Comparison of ENCODE assay signal across 10 mouse cellular contexts in the genomic region with DNA sequence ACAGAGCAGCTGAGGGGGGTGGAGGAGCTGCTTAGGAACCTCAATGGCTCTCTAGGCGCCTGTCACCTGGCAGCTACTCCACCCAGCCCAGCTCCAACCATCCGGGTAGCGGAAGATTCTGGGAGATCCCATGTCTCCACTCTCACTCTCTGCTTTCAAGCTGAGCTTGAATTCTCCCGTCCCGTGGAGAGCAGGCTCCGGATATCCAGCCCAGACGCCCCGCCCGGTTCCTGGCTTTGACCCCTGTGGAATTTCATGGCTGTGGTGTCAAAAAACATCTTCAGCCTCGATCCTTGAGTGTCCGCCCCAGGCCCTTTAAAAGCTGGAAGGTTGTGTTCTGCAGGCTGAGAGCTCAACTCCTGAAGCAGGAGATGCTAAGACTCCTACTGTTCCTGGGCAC. TPM values are rescaled to one million over a fixed set of nuclear protein-coding genes. Genes with fewer than 3 reads are reported as not detected.
A peak's percentile ranks its signal among the peaks of the same experiment; 100 is the strongest.
DNase-seq lines count a peak whose midpoint lies in the region; ATAC-seq and TF ChIP-seq lines count a peak whose summit lies in the region.
"Had no signal": no experiment of that assay in that cellular context is flagged by ENCODE, and none has a peak within 500 bp of the region (broad histone marks: within the 10 kb centered on the region; RNA-seq: fewer than 3 reads in every experiment).

No protein-coding gene starts in this region.

- no peak for ATAC-seq in intestine, embryonic 15.5 days
- ATAC-seq: midbrain, embryonic 15.5 days had no signal

- peak overlapping the region; percentile 62; the same call in 1 of the 2 replicates for H3K27ac ChIP-seq in testis, adult 2 months (ENCODE audit: control insufficient read depth, insufficient read depth, low read depth, low read length)
- no peak overlapping the region for H3K27ac ChIP-seq in intestine, embryonic 15.5 days
- H3K27ac ChIP-seq: liver, embryonic 13.5 days; midbrain, embryonic 15.5 days had no signal

- TF ChIP-seq CTCF in testis, adult 2 months (IDR thresholded peaks at IDR 0.05; ENCODE audit: control insufficient read depth, insufficient read depth, insufficient replicate concordance, low read depth, low read length) = no peak

- no peak for DNase-seq in testis, postnatal 14 days (ENCODE audit: low spot score)
- DNase-seq in gastrocnemius, postnatal 10 days = peak; percentile 66
- peak; percentile 60 for DNase-seq in heart, postnatal 4 days
- DNase-seq in MN1 (ENCODE audit: low spot score) = no peak
- DNase-seq in adrenal gland, postnatal 4 days (ENCODE audit: low spot score in 2 of 2) = no peak
- DNase-seq: liver, embryonic 13.5 days; thymus, adult 2 months had no signal

- H3K4me3 ChIP-seq in testis, adult 2 months (ENCODE audit: control insufficient read depth, low read depth, low read length) = no peak overlapping the region
- H3K4me3 ChIP-seq in intestine, embryonic 15.5 days (replicated peaks) = no peak overlapping the region
- H3K4me3 ChIP-seq: liver, embryonic 13.5 days; midbrain, embryonic 15.5 days had no signal

- H3K4me2 ChIP-seq in intestine, embryonic 15.5 days (replicated peaks) = no peak overlapping the region
- H3K4me2 ChIP-seq: liver, embryonic 13.5 days; midbrain, embryonic 15.5 days had no signal

- no peak overlapping the region for H3K9ac ChIP-seq in intestine, embryonic 15.5 days
- H3K9ac ChIP-seq: liver, embryonic 13.5 days; midbrain, embryonic 15.5 days had no signal

- H3K27me3 ChIP-seq in testis, adult 2 months (ENCODE audit: control insufficient read depth, insufficient read depth, low read length) = no peaks in the 10 kb centered on the region
- no peaks in the 10 kb centered on the region for H3K27me3 ChIP-seq in intestine, embryonic 15.5 days (replicated peaks)
- H3K27me3 ChIP-seq: liver, embryonic 13.5 days; midbrain, embryonic 15.5 days had no signal

- no peaks in the 10 kb centered on the region for H3K9me3 ChIP-seq in intestine, embryonic 15.5 days
- H3K9me3 ChIP-seq: liver, embryonic 13.5 days; midbrain, embryonic 15.5 days had no signal

- peaks cover 9% of the 10 kb centered on the region for H3K4me1 ChIP-seq in testis, adult 2 months (ENCODE audit: control insufficient read depth, insufficient read depth, low read length)
- peaks cover 19% of the 10 kb centered on the region; the same call in 1 of the 2 replicates for H3K4me1 ChIP-seq in intestine, embryonic 15.5 days (replicated peaks)

- WGBS in intestine, embryonic 15.5 days = 59% methylated on average over 11 of the region's 11 CpGs

- no peak for TF ChIP-seq POLR2A in testis, adult 2 months (IDR thresholded peaks at IDR 0.05; ENCODE audit: control insufficient read depth, low read depth, low read length)

- H3K36me3 ChIP-seq in testis, adult 2 months (ENCODE audit: control insufficient read depth, insufficient read depth, low read length) = no peaks in the 10 kb centered on the region
- H3K36me3 ChIP-seq in intestine, embryonic 15.5 days = no peaks in the 10 kb centered on the region; the same call in 1 of the 2 replicates
- H3K36me3 ChIP-seq: midbrain, embryonic 15.5 days had no signal

RNA-seq across cellular contexts. Expression of gene Klhl26, which starts 10.0 kb away (rescaled TPM):
- 3.6 and 4.8 TPM in 2 replicates for polyA plus RNA-seq in testis, adult 2 months (2012; rRNA removed)
- 1 to 10 TPM; 6.3 to 7.4 TPM for total RNA-seq in gastrocnemius, postnatal 10 days (2021)
- total RNA-seq in heart, postnatal 4 days (2021) = 1 to 10 TPM; 8.2 to 9.2 TPM
- 18.7 and 20.8 TPM in 2 replicates for polyA plus RNA-seq in intestine, embryonic 15.5 days (2015; fragmentation: Nextera tagmentation; extraction: Ambion mirVana)
- total RNA-seq in adrenal gland, postnatal 4 days (2021) = 10 to 100 TPM; 18.7 to 20.4 TPM

RNA-seq across cellular contexts. Expression of gene Tmem59l, which starts 20.4 kb away (rescaled TPM):
- polyA plus RNA-seq in testis, adult 2 months (2012; rRNA removed) = 62.6 and 62.9 TPM in 2 replicates
- total RNA-seq in gastrocnemius, postnatal 10 days (2021) = under 1 TPM; 0.18 to 0.26 TPM
- not detected for total RNA-seq in heart, postnatal 4 days (2021)
- polyA plus RNA-seq in intestine, embryonic 15.5 days (2015; fragmentation: Nextera tagmentation; extraction: Ambion mirVana) = 3.2 and 4.2 TPM in 2 replicates
- 1 to 10 TPM; 3.6 to 5.0 TPM for total RNA-seq in adrenal gland, postnatal 4 days (2021)

RNA-seq across cellular contexts. Expression of gene Crlf1, which starts 26.2 kb away (rescaled TPM):
- 126 and 137 TPM in 2 replicates for polyA plus RNA-seq in testis, adult 2 months (2012; rRNA removed)
- 1 to 10 TPM; 2.8 to 3.4 TPM for total RNA-seq in gastrocnemius, postnatal 10 days (2021)
- under 1 TPM in 1 of 2 experiments, not detected in 1; 0.55 TPM for total RNA-seq in heart, postnatal 4 days (2021)
- 0.95 and 1.2 TPM in 2 replicates for polyA plus RNA-seq in intestine, embryonic 15.5 days (2015; fragmentation: Nextera tagmentation; extraction: Ambion mirVana)
- total RNA-seq in adrenal gland, postnatal 4 days (2021) = under 1 TPM in 1 of 2 experiments, not detected in 1; 0.45 TPM

RNA-seq across cellular contexts. Expression of gene Crtc1, which starts 27.4 kb away (rescaled TPM):
- polyA plus RNA-seq in testis, adult 2 months (2012; rRNA removed) = 11.3 and 12.3 TPM in 2 replicates
- total RNA-seq in gastrocnemius, postnatal 10 days (2021) = 10 to 100 TPM in 1 of 2 experiments, 1 to 10 TPM in 1; 8.9 to 12.0 TPM
- total RNA-seq in heart, postnatal 4 days (2021) = 10 to 100 TPM; 12.8 to 15.4 TPM
- polyA plus RNA-seq in intestine, embryonic 15.5 days (2015; fragmentation: Nextera tagmentation; extraction: Ambion mirVana) = 14.8 and 15.0 TPM in 2 replicates
- 10 to 100 TPM; 33.2 to 34.5 TPM for total RNA-seq in adrenal gland, postnatal 4 days (2021)

RNA-seq across cellular contexts. Expression of gene Rex1bd, which starts 39.8 kb away (rescaled TPM):
- polyA plus RNA-seq in testis, adult 2 months (2012; rRNA removed) = 23.9 and 26.9 TPM in 2 replicates
- 100 to 1,000 TPM; 120 to 129 TPM for total RNA-seq in gastrocnemius, postnatal 10 days (2021)
- 100 to 1,000 TPM in 1 of 2 experiments, 10 to 100 TPM in 1; 96.9 to 109 TPM for total RNA-seq in heart, postnatal 4 days (2021)
- 121 and 132 TPM in 2 replicates for polyA plus RNA-seq in intestine, embryonic 15.5 days (2015; fragmentation: Nextera tagmentation; extraction: Ambion mirVana)
- 100 to 1,000 TPM; 105 to 109 TPM for total RNA-seq in adrenal gland, postnatal 4 days (2021)

Comparison
In these comparisons a context has a peak if more than half of its experiments do, and no peak if none do; other contexts are left out.
1. DNase-seq: peak in gastrocnemius, postnatal 10 days (single experiment) and heart, postnatal 4 days (single experiment); none in testis, postnatal 14 days (single experiment), MN1 (single experiment) and adrenal gland, postnatal 4 days (0 of 2).